27 mouse cellular contexts compared by ENCODE assay signal in genomic region chr6:106838053-106838452, GRCm38 (mm10). TPM values are rescaled to one million over a fixed set of nuclear protein-coding genes. Genes with fewer than 3 reads are reported as not detected.
DNase-seq lines count a peak whose midpoint lies in the region; ATAC-seq and TF ChIP-seq lines count a peak whose summit lies in the region.
"Had no signal": no experiment of that assay in that cellular context is flagged by ENCODE, and none has a peak within 500 bp of the region (broad histone marks: within the 10 kb centered on the region; RNA-seq: fewer than 3 reads in every experiment).

No protein-coding gene starts in this region.

- WGBS in midbrain, embryonic 14.5 days: 68% methylated on average over 3 of the region's 3 CpGs
- WGBS in midbrain, embryonic 15.5 days: 62% methylated on average over 3 of the region's 3 CpGs
- WGBS in kidney, postnatal 0 days: 39% methylated on average over 3 of the region's 3 CpGs
- WGBS in neural tube, embryonic 14.5 days: 40% methylated on average over 3 of the region's 3 CpGs

- no peak overlapping the region for H3K27ac ChIP-seq in midbrain, embryonic 14.5 days (replicated peaks; ENCODE audit: low read depth, low read length)
- H3K27ac ChIP-seq in midbrain, embryonic 15.5 days: no peak overlapping the region
- no peak overlapping the region for H3K27ac ChIP-seq in kidney, postnatal 0 days
- H3K27ac ChIP-seq in neural tube, embryonic 14.5 days (ENCODE audit: low read depth, low read length): no peak overlapping the region
- H3K27ac ChIP-seq: gastrocnemius, adult 2 months; heart, adult 2 months; hindbrain, embryonic 13.5 days; limb, embryonic 12.5 days; liver, embryonic 12.5 days; midbrain, embryonic 13.5 days had no signal

- peak; percentile 14 for DNase-seq in kidney, adult 9 months
- DNase-seq in kidney, adult 11 months: no peak
- DNase-seq in midbrain, embryonic 14.5 days: peak; percentile 27
- DNase-seq in kidney, postnatal 0 days (ENCODE audit: low spot score): peak; percentile 31
- no peak for DNase-seq in spleen, postnatal 14 days (ENCODE audit: low spot score in 2 of 2)
- DNase-seq: adrenal gland, adult 8-10 months; cerebellum, adult 2 months; cerebellum, postnatal 14 days; heart, adult 2 months; heart, postnatal 4 days; layer of hippocampus, adult 9-11 months; liver, postnatal 0 days; lung, postnatal 36 days; thymus, postnatal 14 days had no signal

- no peaks in the 10 kb centered on the region for H3K4me1 ChIP-seq in midbrain, embryonic 14.5 days (ENCODE audit: control insufficient read depth, insufficient read depth, low read length)
- H3K4me1 ChIP-seq in midbrain, embryonic 15.5 days: no peaks in the 10 kb centered on the region
- H3K4me1 ChIP-seq in kidney, postnatal 0 days (replicated peaks; ENCODE audit: insufficient read depth, low read length): no peaks in the 10 kb centered on the region
- 0 out of 2 replicates have a peak, but pooled peaks cover 4% of the 10 kb centered on the region for H3K4me1 ChIP-seq in neural tube, embryonic 14.5 days (ENCODE audit: control insufficient read depth, insufficient read depth, low read length)
- H3K4me1 ChIP-seq: heart, embryonic 12.5 days; hindbrain, embryonic 13.5 days; liver, embryonic 12.5 days; midbrain, embryonic 13.5 days had no signal

- H3K4me3 ChIP-seq in midbrain, embryonic 14.5 days (replicated peaks; ENCODE audit: low read depth, low read length): no peak overlapping the region
- no peak overlapping the region for H3K4me3 ChIP-seq in midbrain, embryonic 15.5 days
- no peak overlapping the region for H3K4me3 ChIP-seq in kidney, postnatal 0 days (replicated peaks; ENCODE audit: low read depth, low read length)
- no peak overlapping the region for H3K4me3 ChIP-seq in neural tube, embryonic 14.5 days (ENCODE audit: low read depth, low read length)
- H3K4me3 ChIP-seq: erythroblast, embryonic 14.5 days; gastrocnemius, adult 2 months; heart, adult 2 months; heart, embryonic 12.5 days; hindbrain, embryonic 13.5 days; limb, embryonic 12.5 days; liver, embryonic 12.5 days; midbrain, embryonic 13.5 days; myocyte had no signal

- no peak for TF ChIP-seq CTCF in kidney, postnatal 0 days (IDR thresholded peaks at IDR 0.05; ENCODE audit: low read depth)

- H3K9ac ChIP-seq in midbrain, embryonic 14.5 days (replicated peaks; ENCODE audit: low read length): no peak overlapping the region
- no peak overlapping the region for H3K9ac ChIP-seq in midbrain, embryonic 15.5 days
- H3K9ac ChIP-seq in kidney, postnatal 0 days (ENCODE audit: low read depth, low read length): no peak overlapping the region
- H3K9ac ChIP-seq in neural tube, embryonic 14.5 days (replicated peaks; ENCODE audit: low read depth, low read length): no peak overlapping the region
- H3K9ac ChIP-seq: heart, embryonic 12.5 days; hindbrain, embryonic 13.5 days; limb, embryonic 12.5 days; liver, embryonic 12.5 days; liver, postnatal 0 days; midbrain, embryonic 13.5 days had no signal

- no peaks in the 10 kb centered on the region for H3K36me3 ChIP-seq in midbrain, embryonic 14.5 days (ENCODE audit: control insufficient read depth, insufficient read depth, low read length)
- no peaks in the 10 kb centered on the region for H3K36me3 ChIP-seq in midbrain, embryonic 15.5 days (replicated peaks)
- H3K36me3 ChIP-seq in kidney, postnatal 0 days (ENCODE audit: insufficient read depth, low read length): no peaks in the 10 kb centered on the region
- no peaks in the 10 kb centered on the region for H3K36me3 ChIP-seq in neural tube, embryonic 14.5 days (ENCODE audit: control insufficient read depth, insufficient read depth, low read length)
- H3K36me3 ChIP-seq: G1E; heart, embryonic 12.5 days; hindbrain, embryonic 13.5 days; limb, embryonic 12.5 days; liver, embryonic 12.5 days; midbrain, embryonic 13.5 days had no signal

- no peaks in the 10 kb centered on the region for H3K9me3 ChIP-seq in midbrain, embryonic 14.5 days (ENCODE audit: control insufficient read depth, low read length)
- no peaks in the 10 kb centered on the region for H3K9me3 ChIP-seq in midbrain, embryonic 15.5 days
- no peaks in the 10 kb centered on the region for H3K9me3 ChIP-seq in kidney, postnatal 0 days (replicated peaks; ENCODE audit: low read length)
- H3K9me3 ChIP-seq in neural tube, embryonic 14.5 days (ENCODE audit: control insufficient read depth, low read length): no peaks in the 10 kb centered on the region
- H3K9me3 ChIP-seq: hindbrain, embryonic 13.5 days; limb, embryonic 12.5 days; liver, embryonic 12.5 days; midbrain, embryonic 13.5 days had no signal

- ATAC-seq in midbrain, embryonic 14.5 days (ENCODE audit: low FRiP score, low TSS enrichment): no peak
- ATAC-seq in midbrain, embryonic 15.5 days (replicated peaks): no peak
- no peak for ATAC-seq in kidney, postnatal 0 days (replicated peaks; ENCODE audit: low FRiP score, low read depth)
- peak; percentile 61; the same call in 1 of the 2 replicates for ATAC-seq in neural tube, embryonic 14.5 days (ENCODE audit: low read depth)
- ATAC-seq: forebrain, embryonic 16.5 days; intestine, embryonic 16.5 days; liver, embryonic 12.5 days; liver, postnatal 0 days; midbrain, embryonic 13.5 days had no signal

- no peaks in the 10 kb centered on the region for H3K27me3 ChIP-seq in midbrain, embryonic 14.5 days (ENCODE audit: control insufficient read depth, insufficient read depth, low read length)
- no peaks in the 10 kb centered on the region for H3K27me3 ChIP-seq in midbrain, embryonic 15.5 days (replicated peaks)
- H3K27me3 ChIP-seq in kidney, postnatal 0 days (ENCODE audit: insufficient read depth, low read length): no peaks in the 10 kb centered on the region
- H3K27me3 ChIP-seq in neural tube, embryonic 14.5 days (ENCODE audit: control insufficient read depth, insufficient read depth, low read length): no peaks in the 10 kb centered on the region
- H3K27me3 ChIP-seq: heart, embryonic 12.5 days; hindbrain, embryonic 13.5 days; limb, embryonic 12.5 days; liver, embryonic 12.5 days; midbrain, embryonic 13.5 days had no signal

- H3K4me2 ChIP-seq in midbrain, embryonic 14.5 days (ENCODE audit: low read length): no peak overlapping the region
- no peak overlapping the region for H3K4me2 ChIP-seq in midbrain, embryonic 15.5 days
- no peak overlapping the region for H3K4me2 ChIP-seq in kidney, postnatal 0 days (ENCODE audit: low read length)
- no peak overlapping the region for H3K4me2 ChIP-seq in neural tube, embryonic 14.5 days (ENCODE audit: low read depth, low read length)
- H3K4me2 ChIP-seq: heart, embryonic 12.5 days; hindbrain, embryonic 13.5 days; limb, embryonic 12.5 days; liver, embryonic 12.5 days; midbrain, embryonic 13.5 days had no signal

RNA-seq across cellular contexts. Expression of gene Crbn, which starts 38.2 kb away (rescaled TPM):
- 58.3 and 72.8 TPM in 2 replicates for polyA plus RNA-seq in midbrain, embryonic 14.5 days (2014; fragmentation: Nextera tagmentation; extraction: Ambion mirVana)
- polyA plus RNA-seq in midbrain, embryonic 15.5 days (2015; fragmentation: Nextera tagmentation; extraction: Ambion mirVana): 59.7 and 61.0 TPM in 2 replicates
- polyA plus RNA-seq in kidney, postnatal 0 days (2015; fragmentation: Nextera tagmentation; extraction: Ambion mirVana): 47.4 and 47.8 TPM in 2 replicates
- polyA plus RNA-seq in neural tube, embryonic 14.5 days (2014; fragmentation: Nextera tagmentation; extraction: Ambion mirVana): 68.4 and 75.7 TPM in 2 replicates

Comparison
In these comparisons a context has a peak if more than half of its experiments do, and no peak if none do; other contexts are left out.
1. DNase-seq: peak in kidney, adult 9 months (single experiment), midbrain, embryonic 14.5 days (single experiment) and kidney, postnatal 0 days (single experiment); none in kidney, adult 11 months (single experiment) and spleen, postnatal 14 days (0 of 2).